Mouse (Mus musculus) skeletal muscle tissue, adult 2 months (tissue): ENCODE results near the gene Cyp1a1.
A peak's percentile ranks its signal among the peaks of the same experiment; 100 is the strongest.

Experiments used
- DNase-seq: peaks from one replicate; pipeline ENCODE4 v3.0.0-alpha.2; 2012; ENCODE audit warnings: low read depth, low spot score

The Cyp1a1 gene

GRCm38 (mm10) chr9:57655749-57656148 is 32.0 kb upstream of the Cyp1a1 start:
- peak; percentile 91 for DNase-seq

- no peak for DNase-seq
Measured at GRCm38 (mm10) chr9:57656631-57657350, 30.9 kb upstream of the Cyp1a1 start.

GRCm38 (mm10) chr9:57657843-57658242 is 29.9 kb upstream of the Cyp1a1 start:
- DNase-seq = no peak

GRCm38 (mm10) chr9:57658970-57659369 is 28.8 kb upstream of the Cyp1a1 start:
- no peak for DNase-seq

- no peak for DNase-seq
Measured at GRCm38 (mm10) chr9:57659774-57660173, 28.0 kb upstream of the Cyp1a1 start.

GRCm38 (mm10) chr9:57660501-57660900 is 27.2 kb upstream of the Cyp1a1 start:
- no peak for DNase-seq

- DNase-seq = no peak
Measured at GRCm38 (mm10) chr9:57661552-57661951, 26.2 kb upstream of the Cyp1a1 start.

- no peak for DNase-seq
Measured at GRCm38 (mm10) chr9:57664616-57665015, 23.1 kb upstream of the Cyp1a1 start.

GRCm38 (mm10) chr9:57666536-57666935 is 21.2 kb upstream of the Cyp1a1 start:
- DNase-seq = no peak

GRCm38 (mm10) chr9:57667136-57667535 is 20.6 kb upstream of the Cyp1a1 start:
- no peak for DNase-seq

GRCm38 (mm10) chr9:57667817-57668216 is 19.9 kb upstream of the Cyp1a1 start:
- no peak for DNase-seq

- no peak for DNase-seq
Measured at GRCm38 (mm10) chr9:57668277-57668676, 19.5 kb upstream of the Cyp1a1 start.

GRCm38 (mm10) chr9:57669566-57669965 is 18.2 kb upstream of the Cyp1a1 start:
- DNase-seq = no peak

GRCm38 (mm10) chr9:57671037-57671436 is 16.7 kb upstream of the Cyp1a1 start:
- no peak for DNase-seq

- no peak for DNase-seq
Measured at GRCm38 (mm10) chr9:57671500-57671899, 16.2 kb upstream of the Cyp1a1 start.

- DNase-seq = no peak
Measured at GRCm38 (mm10) chr9:57681411-57681810, 6.3 kb upstream of the Cyp1a1 start.

- no peak for DNase-seq
Measured at GRCm38 (mm10) chr9:57683520-57683919, 4.2 kb upstream of the Cyp1a1 start, which contains the start of gene Cyp1a2. Cyp1a2 (minus strand) TSS chr9:57683703.

GRCm38 (mm10) chr9:57686011-57686410 is 1.7 kb upstream of the Cyp1a1 start:
- no peak for DNase-seq

- no peak for DNase-seq
Measured at GRCm38 (mm10) chr9:57688158-57688557, 430 bp downstream of the Cyp1a1 start.

- no peak for DNase-seq
Measured at GRCm38 (mm10) chr9:57688606-57689005, 878 bp downstream of the Cyp1a1 start.

- no peak for DNase-seq
Measured at GRCm38 (mm10) chr9:57694108-57694507, 6.4 kb downstream of the Cyp1a1 start.

GRCm38 (mm10) chr9:57696380-57697285 is 8.9 kb downstream of the Cyp1a1 start:
- peak; percentile 33 for DNase-seq

GRCm38 (mm10) chr9:57697380-57697779 is 9.7 kb downstream of the Cyp1a1 start:
- DNase-seq = no peak
